Mouse (Mus musculus): Measurements from ENCODE around the gene Slc16a5. TPM values are rescaled to one million over a fixed set of nuclear protein-coding genes. Genes with fewer than 3 reads are reported as not detected.
"Not testable (repeated sequence)": the region's sequence is repeated elsewhere in the genome, so short reads cannot be mapped to it uniquely, and the experiment has no call there.

Gene Slc16a5
- polyA plus RNA-seq, 1 experiment from 2014 or later, result 2.5 TPM

DNA sequence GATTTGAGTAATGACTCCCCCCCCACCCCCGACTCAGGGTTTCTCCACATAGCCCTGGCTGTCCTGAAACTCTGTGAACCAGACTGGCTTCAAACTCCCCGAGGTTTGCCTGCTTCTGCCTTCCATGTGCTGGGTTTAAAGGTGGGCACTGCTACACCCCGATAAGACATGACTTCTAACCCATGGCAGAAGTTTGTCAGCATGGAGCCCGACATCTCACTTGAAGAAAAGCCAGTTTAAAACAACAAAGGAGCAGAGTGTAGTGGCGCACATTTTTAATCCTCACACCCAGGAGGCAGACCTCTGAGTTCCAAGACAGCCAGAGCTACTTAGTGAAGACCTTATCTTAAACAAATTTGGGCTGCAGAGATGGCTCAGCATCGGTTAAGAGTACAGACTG, 30.1 kb downstream of the Slc16a5 start:
- peak overlapping the region; percentile 88 for H3K4me2 ChIP-seq (ENCODE audit: low read length)
- no peak for ATAC-seq (replicated peaks; ENCODE audit: low FRiP score, low TSS enrichment, low read depth)

GRCm38 (mm10) chr11:115496559-115496958, 34.3 kb downstream of the Slc16a5 start:
- H3K4me1 ChIP-seq (replicated peaks; ENCODE audit: control insufficient read depth, insufficient read depth, low read length); H3K27ac ChIP-seq (ENCODE audit: low read depth); H3K27me3 ChIP-seq (replicated peaks; ENCODE audit: control insufficient read depth, insufficient read depth, low read length); H3K9me3 ChIP-seq (ENCODE audit: control insufficient read depth, low read length); DNase-seq (ENCODE audit: low spot score); H3K4me2 ChIP-seq (ENCODE audit: low read length); H3K9ac ChIP-seq (ENCODE audit: low read length); H3K4me3 ChIP-seq (ENCODE audit: low read depth, low read length); ATAC-seq (replicated peaks; ENCODE audit: low FRiP score, low TSS enrichment, low read depth): not testable (repeated sequence)
- peaks cover 49% of the 10 kb centered on the region for H3K36me3 ChIP-seq (ENCODE audit: control insufficient read depth, insufficient read depth, low read length)
- WGBS, result 92% methylated on average over 9 of the region's 9 CpGs

More for the DNA sequence above, 30.1 kb downstream of the Slc16a5 start:
- no peak for DNase-seq (ENCODE audit: low spot score)
- Histone ChIP-seq H3K27ac (ENCODE audit: low read depth) (no peak overlapping the region), H3K9me3 (ENCODE audit: control insufficient read depth, low read length) (no peaks in the 10 kb centered on the region), H3K36me3 (ENCODE audit: control insufficient read depth, insufficient read depth, low read length) (peaks cover 18% of the 10 kb centered on the region), H3K27me3 (replicated peaks; ENCODE audit: control insufficient read depth, insufficient read depth, low read length) (no peaks in the 10 kb centered on the region), H3K4me1 (replicated peaks; ENCODE audit: control insufficient read depth, insufficient read depth, low read length) (peaks cover 3% of the 10 kb centered on the region; the same call in 1 of the 2 replicates), H3K4me3 (ENCODE audit: low read depth, low read length) (peak overlapping the region; percentile 72; the same call in 1 of the 2 replicates), H3K9ac (ENCODE audit: low read length) (no peak overlapping the region; the same call in 1 of the 2 replicates)
- 37% methylated on average over 6 of the region's 6 CpGs for WGBS

- Histone ChIP-seq H3K27ac (ENCODE audit: low read depth) (no peak overlapping the region), H3K9ac (ENCODE audit: low read length) (no peak overlapping the region), H3K9me3 (ENCODE audit: control insufficient read depth, low read length) (no peaks in the 10 kb centered on the region), H3K4me3 (ENCODE audit: low read depth, low read length) (no peak overlapping the region), H3K36me3 (ENCODE audit: control insufficient read depth, insufficient read depth, low read length) (peaks cover 57% of the 10 kb centered on the region), H3K27me3 (replicated peaks; ENCODE audit: control insufficient read depth, insufficient read depth, low read length) (no peaks in the 10 kb centered on the region), H3K4me2 (ENCODE audit: low read length) (no peak overlapping the region), H3K4me1 (replicated peaks; ENCODE audit: control insufficient read depth, insufficient read depth, low read length) (no peaks in the 10 kb centered on the region)
- ATAC-seq (replicated peaks; ENCODE audit: low FRiP score, low TSS enrichment, low read depth) (no peak), DNase-seq (ENCODE audit: low spot score) (no peak)
- WGBS, result 96% methylated on average over 6 of the region's 6 CpGs
Measured at GRCm38 (mm10) chr11:115502636-115503035, 40.4 kb downstream of the Slc16a5 start.

GRCm38 (mm10) chr11:115506586-115506985, 44.3 kb downstream of the Slc16a5 start:
- WGBS, result 73% methylated on average over 3 of the region's 3 CpGs
- Histone ChIP-seq H3K27me3 (replicated peaks; ENCODE audit: control insufficient read depth, insufficient read depth, low read length) (no peaks in the 10 kb centered on the region), H3K4me3 (ENCODE audit: low read depth, low read length) (no peak overlapping the region), H3K9me3 (ENCODE audit: control insufficient read depth, low read length) (no peaks in the 10 kb centered on the region), H3K9ac (ENCODE audit: low read length) (no peak overlapping the region), H3K4me2 (ENCODE audit: low read length) (no peak overlapping the region), H3K36me3 (ENCODE audit: control insufficient read depth, insufficient read depth, low read length) (peaks cover 18% of the 10 kb centered on the region), H3K4me1 (replicated peaks; ENCODE audit: control insufficient read depth, insufficient read depth, low read length) (peaks cover 22% of the 10 kb centered on the region), H3K27ac (ENCODE audit: low read depth) (no peak overlapping the region)
- DNase-seq (ENCODE audit: low spot score) (no peak), ATAC-seq (replicated peaks; ENCODE audit: low FRiP score, low TSS enrichment, low read depth) (no peak)

DNA sequence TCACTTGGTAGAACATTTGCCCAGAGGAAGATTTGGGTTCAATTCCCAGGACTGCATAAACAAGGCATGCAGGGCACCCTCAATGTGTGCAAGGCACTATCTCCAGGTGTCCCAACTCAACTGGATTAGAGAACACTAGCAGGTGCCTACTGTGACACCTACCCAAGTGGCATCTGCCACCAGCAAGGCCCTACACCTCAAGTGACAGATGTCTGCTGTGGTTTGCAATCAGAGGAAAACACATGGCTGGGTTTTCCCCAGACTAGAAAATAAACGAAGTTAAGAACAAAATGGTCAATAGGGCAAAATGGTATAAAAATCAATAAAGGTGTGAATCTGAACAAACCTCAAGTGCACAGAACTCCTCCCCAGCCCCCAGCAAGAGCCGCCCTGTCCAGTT, 45.8 kb downstream of the Slc16a5 start:
- 77% methylated on average over 2 of the region's 2 CpGs for WGBS
- Histone ChIP-seq H3K9me3 (ENCODE audit: control insufficient read depth, low read length) (no peaks in the 10 kb centered on the region), H3K36me3 (ENCODE audit: control insufficient read depth, insufficient read depth, low read length) (peaks cover 5% of the 10 kb centered on the region; the same call in 1 of the 2 replicates), H3K9ac (ENCODE audit: low read length) (no peak overlapping the region), H3K4me1 (replicated peaks; ENCODE audit: control insufficient read depth, insufficient read depth, low read length) (peaks cover 37% of the 10 kb centered on the region), H3K4me2 (ENCODE audit: low read length) (no peak overlapping the region), H3K27ac (ENCODE audit: low read depth) (no peak overlapping the region), H3K27me3 (replicated peaks; ENCODE audit: control insufficient read depth, insufficient read depth, low read length) (no peaks in the 10 kb centered on the region), H3K4me3 (ENCODE audit: low read depth, low read length) (no peak overlapping the region)
- no peak for DNase-seq (ENCODE audit: low spot score)
- ATAC-seq (replicated peaks; ENCODE audit: low FRiP score, low TSS enrichment, low read depth), result no peak

DNA sequence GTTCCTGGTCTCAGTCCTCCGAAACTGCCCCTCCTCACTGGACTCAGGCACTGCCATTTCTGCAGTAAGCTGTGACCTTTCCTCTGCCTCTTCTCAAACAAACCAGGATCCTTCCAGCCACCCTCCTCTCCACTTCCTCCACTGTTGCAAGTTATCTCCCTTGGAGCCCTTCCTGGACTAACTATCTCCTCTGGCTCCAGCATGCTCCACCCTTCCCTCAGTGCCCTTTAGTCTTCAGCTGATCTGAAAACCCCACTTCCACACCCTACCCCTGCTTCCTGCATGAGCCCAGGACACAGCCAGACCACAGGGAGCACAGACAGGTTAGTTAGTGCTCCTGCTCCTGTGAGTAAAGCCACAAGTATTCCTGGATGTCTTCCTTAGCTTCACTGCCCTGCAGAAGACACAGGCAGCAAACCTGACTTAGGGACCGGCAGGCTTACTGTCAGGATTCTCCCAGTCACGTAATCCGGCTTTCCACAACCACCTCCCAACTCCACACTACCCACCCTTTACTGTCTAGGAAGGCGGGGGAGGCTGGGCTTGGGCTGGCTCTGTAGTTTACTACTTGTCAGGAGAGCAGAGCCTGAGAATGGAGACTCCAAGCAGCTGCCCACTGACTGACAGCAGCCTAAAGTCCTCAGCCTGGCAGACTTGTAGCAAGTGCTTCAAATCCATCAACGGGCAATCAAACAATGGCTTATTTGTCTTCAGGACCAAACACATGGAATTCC, 47.7 kb downstream of the Slc16a5 start:
- Histone ChIP-seq H3K9ac (ENCODE audit: low read length) (no peak overlapping the region; the same call in 1 of the 2 replicates), H3K4me2 (ENCODE audit: low read length) (peak overlapping the region; percentile 92), H3K4me3 (ENCODE audit: low read depth, low read length) (no peak overlapping the region), H3K27ac (ENCODE audit: low read depth) (peak overlapping the region; percentile 67), H3K9me3 (ENCODE audit: control insufficient read depth, low read length) (no peaks in the 10 kb centered on the region), H3K36me3 (ENCODE audit: control insufficient read depth, insufficient read depth, low read length) (no peaks in the 10 kb centered on the region), H3K27me3 (replicated peaks; ENCODE audit: control insufficient read depth, insufficient read depth, low read length) (no peaks in the 10 kb centered on the region), H3K4me1 (replicated peaks; ENCODE audit: control insufficient read depth, insufficient read depth, low read length) (peaks cover 38% of the 10 kb centered on the region)
- DNase-seq (ENCODE audit: low spot score), result peak; percentile 66
- ATAC-seq (replicated peaks; ENCODE audit: low FRiP score, low TSS enrichment, low read depth), result no peak
- WGBS, result 26% methylated on average over 6 of the region's 6 CpGs

DNA sequence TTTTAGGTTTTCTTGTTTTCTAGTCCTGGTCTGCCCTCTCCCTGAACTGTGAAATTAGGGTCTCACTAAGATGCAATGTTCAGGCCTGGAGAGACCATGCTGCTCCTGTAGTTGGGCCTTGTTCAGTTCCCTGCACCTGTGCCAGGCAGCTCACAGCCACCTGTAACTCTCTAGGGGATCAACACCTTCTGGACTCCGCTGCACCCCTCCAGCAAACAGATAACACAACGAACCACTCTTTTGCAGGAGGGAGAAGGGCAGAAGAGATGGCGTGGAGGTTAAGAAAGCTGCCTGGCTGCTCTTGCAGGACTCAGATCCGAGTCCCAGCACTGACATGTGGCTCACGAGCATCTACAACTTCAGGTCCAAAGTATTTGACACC, 48.2 kb downstream of the Slc16a5 start:
- Histone ChIP-seq H3K4me1 (replicated peaks; ENCODE audit: control insufficient read depth, insufficient read depth, low read length) (peaks cover 38% of the 10 kb centered on the region), H3K4me3 (ENCODE audit: low read depth, low read length) (no peak overlapping the region), H3K27me3 (replicated peaks; ENCODE audit: control insufficient read depth, insufficient read depth, low read length) (no peaks in the 10 kb centered on the region), H3K4me2 (ENCODE audit: low read length) (peak overlapping the region; percentile 92), H3K27ac (ENCODE audit: low read depth) (peak overlapping the region; percentile 67; the same call in 1 of the 2 replicates), H3K36me3 (ENCODE audit: control insufficient read depth, insufficient read depth, low read length) (no peaks in the 10 kb centered on the region), H3K9me3 (ENCODE audit: control insufficient read depth, low read length) (no peaks in the 10 kb centered on the region), H3K9ac (ENCODE audit: low read length) (no peak overlapping the region)
- ATAC-seq (replicated peaks; ENCODE audit: low FRiP score, low TSS enrichment, low read depth) (no peak), DNase-seq (ENCODE audit: low spot score) (no peak)
- 52% methylated on average over 5 of the region's 5 CpGs for WGBS

- H3K4me2 ChIP-seq (ENCODE audit: low read length), result peak overlapping the region; percentile 92
- H3K27ac ChIP-seq (ENCODE audit: low read depth), result 0 out of 2 replicates have a peak overlapping the region, but pooled peaks have one; percentile 7
- no peak overlapping the region for H3K9ac ChIP-seq (ENCODE audit: low read length)
- H3K4me1 ChIP-seq (replicated peaks; ENCODE audit: control insufficient read depth, insufficient read depth, low read length), result peaks cover 38% of the 10 kb centered on the region
- no peaks in the 10 kb centered on the region for H3K27me3 ChIP-seq (replicated peaks; ENCODE audit: control insufficient read depth, insufficient read depth, low read length)
- no peaks in the 10 kb centered on the region for H3K9me3 ChIP-seq (ENCODE audit: control insufficient read depth, low read length)
- DNase-seq (ENCODE audit: low spot score) (no peak), ATAC-seq (replicated peaks; ENCODE audit: low FRiP score, low TSS enrichment, low read depth) (no peak)
- WGBS, result 49% methylated on average over 2 of the region's 2 CpGs
- peak overlapping the region; percentile 96 for H3K4me3 ChIP-seq (ENCODE audit: low read depth, low read length)
- no peaks in the 10 kb centered on the region for H3K36me3 ChIP-seq (ENCODE audit: control insufficient read depth, insufficient read depth, low read length)
Measured at GRCm38 (mm10) chr11:115511121-115511520, 48.8 kb downstream of the Slc16a5 start.

GRCm38 (mm10) chr11:115512004-115512403, 49.7 kb downstream of the Slc16a5 start:
- Histone ChIP-seq H3K4me1 (replicated peaks; ENCODE audit: control insufficient read depth, insufficient read depth, low read length) (peaks cover 38% of the 10 kb centered on the region), H3K4me3 (ENCODE audit: low read depth, low read length) (peak overlapping the region; percentile 96), H3K9ac (ENCODE audit: low read length) (peak overlapping the region; percentile 98), H3K9me3 (ENCODE audit: control insufficient read depth, low read length) (no peaks in the 10 kb centered on the region), H3K27ac (ENCODE audit: low read depth) (peak overlapping the region; percentile 85; the same call in 1 of the 2 replicates), H3K36me3 (ENCODE audit: control insufficient read depth, insufficient read depth, low read length) (no peaks in the 10 kb centered on the region), H3K4me2 (ENCODE audit: low read length) (peak overlapping the region; percentile 92), H3K27me3 (replicated peaks; ENCODE audit: control insufficient read depth, insufficient read depth, low read length) (no peaks in the 10 kb centered on the region)
- DNase-seq (ENCODE audit: low spot score) (no peak), ATAC-seq (replicated peaks; ENCODE audit: low FRiP score, low TSS enrichment, low read depth) (no peak)
- 42% methylated on average over 3 of the region's 3 CpGs for WGBS

All from intestine, embryonic 14.5 days (tissue).